Mouse (Mus musculus) MEL (cell line): ENCODE results near the gene Epb41l1.

Experiments used
- CTCF ChIP-seq, 3 experiments: IDR thresholded peaks in 2 of 3; conservative IDR thresholded peaks in 1 of 3; 2 replicates each; pipeline ENCODE4 v1.5.1; 2011 to 2012; ENCODE audit warnings: low read length in 3 of 3, low read depth in 2 of 3, mild to moderate bottlenecking in 2 of 3, improper control_type of control experiment in 1 of 3, inconsistent platforms in 1 of 3, mixed read lengths in 1 of 3, moderate library complexity in 1 of 3; ENCODE audit not compliant: control insufficient read depth in 1 of 3, insufficient read depth in 1 of 3, poor library complexity in 1 of 3, severe bottlenecking in 1 of 3
- EP300 ChIP-seq, 2 experiments: IDR thresholded peaks; 2 replicates each; pipeline ENCODE4 v1.6.1; 2011; ENCODE audit warnings: improper control_type of control experiment in 2 of 2, low read length in 2 of 2, low read depth in 1 of 2, mild to moderate bottlenecking in 1 of 2
- ETS1 ChIP-seq: IDR thresholded peaks from 2 replicates; pipeline ENCODE4 v1.6.1; 2012; ENCODE audit warnings: low read depth, mild to moderate bottlenecking, inconsistent platforms, low read length, improper control_type of control experiment, moderate library complexity
- GABPA ChIP-seq: IDR thresholded peaks from 2 replicates; pipeline ENCODE4 v1.6.1; 2012; ENCODE audit warnings: low read depth, mild to moderate bottlenecking, inconsistent platforms, low read length, improper control_type of control experiment, moderate library complexity
- KAT2A ChIP-seq: conservative IDR thresholded peaks from 2 replicates; pipeline ENCODE4 v1.6.1; 2012; ENCODE audit warnings: low read depth, low read length, improper control_type of control experiment, inconsistent platforms
- MAFK ChIP-seq: IDR thresholded peaks from 2 replicates; pipeline ENCODE4 v1.6.1; 2011; ENCODE audit warnings: low read depth, mild to moderate bottlenecking, low read length, improper control_type of control experiment, borderline replicate concordance
- MXI1 ChIP-seq: IDR thresholded peaks from 2 replicates; pipeline ENCODE4 v1.6.1; 2011; ENCODE audit warnings: mild to moderate bottlenecking, low read depth, low read length, improper control_type of control experiment
- MYC ChIP-seq: IDR thresholded peaks from 2 replicates; pipeline ENCODE4 v1.6.1; 2011; ENCODE audit warnings: low read depth, mild to moderate bottlenecking, low read length, improper control_type of control experiment, moderate library complexity
- POLR2A ChIP-seq, 2 experiments: IDR thresholded peaks; 2 replicates each; pipeline ENCODE4 v1.6.1; 2011 to 2012; ENCODE audit warnings: low read length in 2 of 2, mild to moderate bottlenecking in 2 of 2, control low read depth in 1 of 2, improper control_type of control experiment in 1 of 2, low read depth in 1 of 2, moderate library complexity in 1 of 2; ENCODE audit not compliant: control insufficient read depth in 1 of 2, insufficient read depth in 1 of 2, poor library complexity in 1 of 2
- TAL1 ChIP-seq: IDR thresholded peaks from 2 replicates; pipeline ENCODE4 v1.6.1; 2012; ENCODE audit warnings: mild to moderate bottlenecking, inconsistent platforms, low read length, moderate library complexity, mixed read lengths
- USF2 ChIP-seq, 2 experiments: IDR thresholded peaks; 2 replicates each; pipeline ENCODE4 v1.6.1; 2011 to 2012; ENCODE audit warnings: improper control_type of control experiment in 2 of 2, low read length in 2 of 2, borderline replicate concordance in 1 of 2, inconsistent platforms in 1 of 2, low read depth in 1 of 2, mild to moderate bottlenecking in 1 of 2; ENCODE audit not compliant: insufficient read depth in 1 of 2
- ZC3H11A ChIP-seq: IDR thresholded peaks from 2 replicates; pipeline ENCODE4 v1.6.1; 2012; ENCODE audit warnings: low read depth, mild to moderate bottlenecking, inconsistent platforms, low read length, improper control_type of control experiment
- ZKSCAN1 ChIP-seq: IDR thresholded peaks from 2 replicates; pipeline ENCODE4 v1.6.1; 2012; ENCODE audit warnings: low read depth, mild to moderate bottlenecking, inconsistent platforms, low read length, improper control_type of control experiment, moderate library complexity
- ZNF384 ChIP-seq: IDR thresholded peaks from 2 replicates; pipeline ENCODE4 v1.6.1; 2012; ENCODE audit warnings: low read depth, mild to moderate bottlenecking, inconsistent platforms, low read length, improper control_type of control experiment

DNA sequence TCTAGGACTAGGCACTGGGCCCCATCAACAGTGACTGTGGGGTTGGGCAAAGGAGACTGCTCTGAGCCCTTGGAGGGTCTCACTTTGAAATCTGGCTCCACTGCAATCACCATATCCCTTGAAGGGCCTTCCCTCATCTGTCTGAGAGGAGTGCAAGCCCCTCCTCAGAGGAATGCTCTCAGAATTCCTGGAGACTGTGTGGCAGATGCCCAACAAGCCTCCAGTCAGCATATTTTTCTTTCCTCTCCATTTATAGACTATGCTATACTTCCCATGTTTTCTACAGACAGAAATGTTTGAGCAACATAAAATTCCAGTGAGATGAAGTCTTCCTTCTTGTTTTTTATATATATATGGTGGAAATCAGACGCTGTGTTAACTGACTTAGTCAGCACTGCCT lies 21.2 kb upstream of the Epb41l1 start:
- TF ChIP-seq KAT2A (no peak), TAL1 (no peak), CTCF (IDR thresholded peaks at IDR 0.05 in 2 of 3, conservative IDR thresholded peaks at IDR 0.05 in 1 of 3; ENCODE audit: control insufficient read depth in 1 of 3, insufficient read depth in 1 of 3, low read depth in 2 of 3, low read length in 3 of 3, poor library complexity in 1 of 3, severe bottlenecking in 1 of 3) (no peak), USF2 (IDR thresholded peaks at IDR 0.05; ENCODE audit: borderline replicate concordance in 1 of 2, insufficient read depth in 1 of 2, low read depth in 1 of 2, low read length in 2 of 2) (no peak), ZKSCAN1 (no peak), MXI1 (no peak), ETS1 (no peak), EP300 (IDR thresholded peaks at IDR 0.05; ENCODE audit: low read depth in 1 of 2, low read length in 2 of 2) (no peak), ZNF384 (no peak), MYC (no peak), MAFK (no peak), POLR2A (IDR thresholded peaks at IDR 0.05; ENCODE audit: control insufficient read depth in 1 of 2, insufficient read depth in 1 of 2, low read depth in 1 of 2, low read length in 2 of 2, poor library complexity in 1 of 2) (no peak), ZC3H11A (no peak), GABPA (no peak)
